Mouse (Mus musculus) left cerebral cortex, adult 2 months (tissue): ENCODE results near the gene D430041D05Rik. TPM values are rescaled to one million over a fixed set of nuclear protein-coding genes. Genes with fewer than 3 reads are reported as not detected.
"Not testable (repeated sequence)": the region's sequence is repeated elsewhere in the genome, so short reads cannot be mapped to it uniquely, and the experiment has no call there.

Experiments used
- DNase-seq, 2 experiments: peaks; one replicate each; pipeline ENCODE4 v3.0.0; 2021 to 2022; ENCODE audit warnings: low spot score in 2 of 2, mixed read lengths in 1 of 2; ENCODE audit errors: extremely low spot score in 1 of 2
- H3K27ac ChIP-seq: fragments of 200-600 bp; 2 replicates; pipeline ENCODE4 v1.8.1; 2022
- H3K4me3 ChIP-seq: fragments of 200-600 bp; 2 replicates; pipeline ENCODE4 v1.8.1; 2022
- CTCF ChIP-seq: fragments of 200-600 bp; IDR thresholded peaks from 2 replicates; pipeline ENCODE4 v1.8.1; 2022; ENCODE audit warnings: antibody characterized with exemption, mild to moderate bottlenecking, moderate library complexity
- intact Hi-C: fragments of 180-260 bp; cut with DNase I; formaldehyde crosslinking; loops from one replicate; pipeline ENCODE4 v1.15.1; 2025
- total RNA-seq, 2 experiments: library from RNA; stranded (reverse); gene quantifications; 2 replicates each; pipeline ENCODE4 v1.2.3; 2021

Gene D430041D05Rik
- total RNA-seq, 2 experiments from 2014 or later, result 121 to 123 TPM

- intact Hi-C loops, result loop anchor here (5.0 kb wide), 1 partner anchor 455 kb away; no protein-coding TSS in a partner anchor
- H3K4me3 ChIP-seq, result no peak overlapping the region
- no peak for DNase-seq
- H3K27ac ChIP-seq, result no peak overlapping the region
- TF ChIP-seq CTCF, result no peak
Observed at GRCm38 (mm10) chr2:104132266-104132859, 278.4 kb downstream of the D430041D05Rik start.

DNA sequence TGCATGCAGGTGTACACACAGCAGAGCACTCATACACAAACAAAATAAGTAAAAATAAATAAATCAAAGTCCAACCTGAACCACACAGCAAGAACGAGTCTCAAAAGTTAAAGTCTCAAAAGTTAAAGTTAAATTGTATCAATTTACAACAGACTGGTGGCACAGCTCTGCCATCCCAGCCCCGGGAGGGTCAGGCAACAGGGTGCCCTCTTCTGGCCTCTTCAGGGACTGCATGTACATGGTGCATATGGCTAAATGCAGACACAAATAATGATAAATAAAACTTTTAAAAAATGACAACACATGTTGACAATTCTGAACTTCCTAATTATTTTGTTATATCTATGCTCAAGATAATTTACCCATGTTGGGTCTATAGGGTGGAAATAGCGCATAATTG is 279.8 kb downstream of the D430041D05Rik start:
- DNase-seq, result no peak

GRCm38 (mm10) chr2:104130165-104130564 is 280.6 kb downstream of the D430041D05Rik start:
- TF ChIP-seq CTCF, result no peak
- intact Hi-C loops, result loop anchor here (5.0 kb wide), 1 partner anchor 457 kb away; no protein-coding TSS in a partner anchor
- Histone ChIP-seq H3K27ac (no peak overlapping the region), H3K4me3 (no peak overlapping the region)
- no peak for DNase-seq

More for the DNA sequence above, 279.8 kb downstream of the D430041D05Rik start:
- Histone ChIP-seq H3K27ac (no peak overlapping the region), H3K4me3 (no peak overlapping the region)
- intact Hi-C loops, result loop anchor here (5.0 kb wide), 1 partner anchor 456 kb away; no protein-coding TSS in a partner anchor
- TF ChIP-seq CTCF, result peak; percentile 56

DNA sequence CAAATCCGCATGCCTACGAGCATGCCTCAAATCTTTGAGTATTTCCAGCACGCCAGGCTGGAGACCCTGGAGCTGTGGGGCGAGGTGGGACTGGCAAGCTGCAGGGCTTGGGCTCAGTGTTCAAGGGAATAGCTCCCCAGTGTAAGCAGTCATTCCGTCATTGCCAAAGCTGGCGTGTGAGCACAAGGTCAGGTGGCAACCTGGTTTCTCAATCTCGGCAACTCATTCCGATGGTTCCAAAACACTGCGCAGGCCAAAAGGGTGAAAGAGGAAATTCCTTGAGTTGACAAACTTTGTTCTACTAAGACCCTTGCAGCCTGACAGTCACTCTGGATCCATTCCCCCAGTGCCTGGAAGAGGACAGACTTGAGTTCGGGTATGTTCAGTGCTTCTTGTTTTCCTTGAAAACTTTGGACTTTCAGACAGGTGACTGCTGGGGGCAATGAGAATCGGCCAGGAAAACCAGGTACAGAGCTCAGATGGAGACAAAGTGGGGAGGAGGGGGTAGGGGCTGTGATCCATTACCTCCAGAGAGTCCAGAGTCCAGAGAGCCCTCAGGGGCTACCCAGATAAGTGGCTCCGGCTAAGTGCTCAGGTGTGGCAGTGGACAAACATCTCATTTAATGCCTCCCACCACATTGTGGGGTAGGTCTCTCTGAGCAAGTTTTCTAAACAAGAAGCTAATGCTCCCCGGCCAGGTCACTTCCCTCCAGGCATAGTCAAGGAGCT is 281.8 kb downstream of the D430041D05Rik start:
- no peak for TF ChIP-seq CTCF
- no peak for DNase-seq
- Histone ChIP-seq H3K4me3 (no peak overlapping the region), H3K27ac (no peak overlapping the region)
- intact Hi-C loops, result no loop called here

GRCm38 (mm10) chr2:104124071-104124470 is 286.7 kb downstream of the D430041D05Rik start:
- Histone ChIP-seq H3K4me3 (no peak overlapping the region), H3K27ac (no peak overlapping the region)
- TF ChIP-seq CTCF, result no peak
- no peak for DNase-seq
- intact Hi-C loops, result no loop called here

GRCm38 (mm10) chr2:104123540-104123939 is 287.3 kb downstream of the D430041D05Rik start:
- TF ChIP-seq CTCF, result no peak
- intact Hi-C loops, result no loop called here
- Histone ChIP-seq H3K27ac (no peak overlapping the region), H3K4me3 (no peak overlapping the region)
- no peak for DNase-seq

DNA sequence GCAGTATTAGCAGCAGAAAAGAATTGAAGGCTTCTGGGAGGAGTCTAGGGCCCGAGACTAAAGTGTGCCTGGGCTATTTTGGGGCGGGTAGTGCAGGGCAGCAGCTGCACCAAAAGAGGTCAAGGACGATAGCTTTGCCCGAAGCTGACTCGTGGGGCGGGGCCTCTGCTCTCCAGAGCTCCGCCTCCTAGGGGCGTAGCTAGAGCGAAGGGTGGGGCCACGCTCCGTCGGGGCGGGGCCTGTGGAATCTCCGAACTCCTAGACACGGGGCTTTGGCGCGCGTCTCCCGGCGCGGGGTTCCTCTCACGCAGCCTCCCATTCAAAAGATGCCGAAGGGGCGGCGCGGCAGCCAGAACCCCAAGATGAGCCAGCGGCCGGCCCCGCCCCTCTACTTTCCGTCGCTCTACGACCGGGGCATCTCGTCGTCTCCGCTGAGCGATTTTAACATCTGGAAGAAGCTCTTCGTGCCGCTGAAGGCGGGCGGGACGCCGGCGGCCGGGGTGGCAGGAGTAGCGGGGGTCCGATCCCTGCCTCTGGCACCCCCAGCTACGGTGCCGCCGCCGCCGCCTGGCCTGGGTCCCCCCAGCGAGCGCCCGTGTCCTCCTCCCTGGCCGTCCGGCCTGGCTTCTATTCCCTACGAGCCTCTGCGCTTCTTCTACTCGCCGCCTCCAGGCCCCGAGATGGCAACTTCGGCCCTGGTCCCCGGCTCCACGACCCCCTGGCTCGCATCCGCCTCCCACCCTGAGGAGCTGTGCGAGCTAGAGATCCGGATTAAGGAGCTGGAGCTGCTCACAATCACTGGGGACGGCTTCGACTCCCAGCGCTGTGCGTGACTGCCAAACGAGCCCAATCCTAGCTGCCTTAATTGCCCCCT is 288.1 kb downstream of the D430041D05Rik start, which contains the start of gene A930018P22Rik:
A930018P22Rik (plus strand) TSS at position 265 of the 874 bp plus-strand sequence.
- TF ChIP-seq CTCF, result no peak
- peak; percentile 86 to 89 for DNase-seq
- H3K27ac ChIP-seq, result peak within 1 kb of the TSS; percentile 75
- intact Hi-C loops, result no loop called here
- peak within 1 kb of the TSS; percentile 68 for H3K4me3 ChIP-seq

- peak overlapping the region; percentile 64 for H3K27ac ChIP-seq
- intact Hi-C loops, result no loop called here
- no peak for TF ChIP-seq CTCF
- H3K4me3 ChIP-seq, result peak overlapping the region; percentile 68
- no peak for DNase-seq
Observed at GRCm38 (mm10) chr2:104121681-104122504, 288.9 kb downstream of the D430041D05Rik start.

- DNase-seq, result no peak
- peak overlapping the region; percentile 41; the same call in 1 of the 2 replicates for H3K27ac ChIP-seq
- intact Hi-C loops, result no loop called here
- TF ChIP-seq CTCF, result no peak; the same call in 1 of the 2 replicates
- no peak overlapping the region for H3K4me3 ChIP-seq
Observed at GRCm38 (mm10) chr2:104120312-104120711, 290.5 kb downstream of the D430041D05Rik start.

DNA sequence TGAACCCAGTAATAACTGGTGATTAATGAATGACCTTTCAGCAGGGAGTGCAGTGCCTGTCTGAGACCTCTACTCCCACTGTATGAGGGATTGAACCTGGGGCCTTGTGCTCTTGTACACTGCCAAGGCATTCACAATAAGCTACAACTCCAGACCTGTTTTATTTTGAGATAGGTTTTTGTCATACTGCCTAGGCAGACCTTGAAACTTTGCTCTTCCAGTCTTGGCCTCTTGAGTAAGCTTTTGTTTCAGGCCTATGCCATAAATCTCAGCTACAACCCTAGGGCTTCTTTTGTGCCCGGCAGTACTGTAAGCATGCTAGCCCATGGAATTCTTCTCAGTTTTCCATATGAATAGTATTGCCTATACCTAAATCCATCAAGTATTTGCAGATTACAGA is 291.7 kb downstream of the D430041D05Rik start:
- TF ChIP-seq CTCF, result no peak
- no peak for DNase-seq

GRCm38 (mm10) chr2:104117173-104117572 is 293.6 kb downstream of the D430041D05Rik start:
- H3K27ac ChIP-seq, H3K4me3 ChIP-seq, DNase-seq, intact Hi-C loops: not testable (repeated sequence)

More for the DNA sequence above, 291.7 kb downstream of the D430041D05Rik start:
- Histone ChIP-seq H3K27ac (no peak overlapping the region), H3K4me3 (no peak overlapping the region)
- intact Hi-C loops, result no loop called here
